Mouse (Mus musculus) adrenal gland, adult 8-10 months (tissue): Measurements from ENCODE around the gene Zscan2. TPM values are rescaled to one million over a fixed set of nuclear protein-coding genes. Genes with fewer than 3 reads are reported as not detected.

ENCODE experiments used
- DNase-seq: peaks from one replicate; pipeline ENCODE4 v3.0.0; 2022
- total RNA-seq, 4 experiments: library from RNA; stranded (reverse); gene quantifications; 2 replicates each; pipeline ENCODE4 v1.2.4; 2022

Zscan2 gene
- total RNA-seq, 4 experiments from 2014 or later = 6.3 to 10.4 (median 9.7) TPM

- no peak for DNase-seq
Measured at GRCm38 (mm10) chr7:80843910-80844640, 16.6 kb upstream of the Zscan2 start.

- DNase-seq = no peak
Measured at GRCm38 (mm10) chr7:80844691-80845090, 16.0 kb upstream of the Zscan2 start.

- DNase-seq = no peak
Measured at GRCm38 (mm10) chr7:80845621-80846279, 15.0 kb upstream of the Zscan2 start.

- DNase-seq = no peak
Measured at GRCm38 (mm10) chr7:80846280-80846678, 14.4 kb upstream of the Zscan2 start.

- no peak for DNase-seq
Measured at GRCm38 (mm10) chr7:80846709-80847108, 14.0 kb upstream of the Zscan2 start.

- DNase-seq = no peak
Measured at GRCm38 (mm10) chr7:80849267-80849666, 11.5 kb upstream of the Zscan2 start.

- DNase-seq = no peak
Measured at GRCm38 (mm10) chr7:80849710-80850109, 11.0 kb upstream of the Zscan2 start.

GRCm38 (mm10) chr7:80850520-80850919 lies 10.2 kb upstream of the Zscan2 start:
- no peak for DNase-seq

- DNase-seq = no peak
Measured at GRCm38 (mm10) chr7:80853218-80853617, 7.5 kb upstream of the Zscan2 start.

- no peak for DNase-seq
Measured at GRCm38 (mm10) chr7:80855316-80855715, 5.4 kb upstream of the Zscan2 start.

- peak; percentile 59 for DNase-seq
Measured at GRCm38 (mm10) chr7:80857181-80857580, 3.5 kb upstream of the Zscan2 start.

GRCm38 (mm10) chr7:80860227-80860626 lies 493 bp upstream of the Zscan2 start:
- DNase-seq = peak; percentile 71

- DNase-seq = no peak
Measured at GRCm38 (mm10) chr7:80862475-80862874, 1.8 kb downstream of the Zscan2 start.

GRCm38 (mm10) chr7:80863520-80863919 lies 2.8 kb downstream of the Zscan2 start:
- no peak for DNase-seq

GRCm38 (mm10) chr7:80864151-80864550 lies 3.4 kb downstream of the Zscan2 start:
- no peak for DNase-seq

GRCm38 (mm10) chr7:80864831-80865230 lies 4.1 kb downstream of the Zscan2 start:
- no peak for DNase-seq

- no peak for DNase-seq
Measured at GRCm38 (mm10) chr7:80865521-80865920, 4.8 kb downstream of the Zscan2 start.

GRCm38 (mm10) chr7:80866514-80867147 lies 5.9 kb downstream of the Zscan2 start:
- DNase-seq = no peak

GRCm38 (mm10) chr7:80868686-80869085 lies 8.0 kb downstream of the Zscan2 start:
- DNase-seq = no peak

- DNase-seq = no peak
Measured at GRCm38 (mm10) chr7:80873038-80873437, 12.3 kb downstream of the Zscan2 start.

- DNase-seq = no peak
Measured at GRCm38 (mm10) chr7:80873631-80874030, 12.9 kb downstream of the Zscan2 start.

GRCm38 (mm10) chr7:80875727-80876126 lies 15.0 kb downstream of the Zscan2 start:
- no peak for DNase-seq

- DNase-seq = no peak
Measured at GRCm38 (mm10) chr7:80882830-80883505, 22.2 kb downstream of the Zscan2 start.
